Mouse (Mus musculus): ENCODE measurements around the gene Mmp14. TPM values are rescaled to one million over a fixed set of nuclear protein-coding genes. Genes with fewer than 3 reads are reported as not detected.

The Mmp14 gene
- total RNA-seq, 2 experiments from 2014 or later = 18.3 to 20.0 TPM

DNA sequence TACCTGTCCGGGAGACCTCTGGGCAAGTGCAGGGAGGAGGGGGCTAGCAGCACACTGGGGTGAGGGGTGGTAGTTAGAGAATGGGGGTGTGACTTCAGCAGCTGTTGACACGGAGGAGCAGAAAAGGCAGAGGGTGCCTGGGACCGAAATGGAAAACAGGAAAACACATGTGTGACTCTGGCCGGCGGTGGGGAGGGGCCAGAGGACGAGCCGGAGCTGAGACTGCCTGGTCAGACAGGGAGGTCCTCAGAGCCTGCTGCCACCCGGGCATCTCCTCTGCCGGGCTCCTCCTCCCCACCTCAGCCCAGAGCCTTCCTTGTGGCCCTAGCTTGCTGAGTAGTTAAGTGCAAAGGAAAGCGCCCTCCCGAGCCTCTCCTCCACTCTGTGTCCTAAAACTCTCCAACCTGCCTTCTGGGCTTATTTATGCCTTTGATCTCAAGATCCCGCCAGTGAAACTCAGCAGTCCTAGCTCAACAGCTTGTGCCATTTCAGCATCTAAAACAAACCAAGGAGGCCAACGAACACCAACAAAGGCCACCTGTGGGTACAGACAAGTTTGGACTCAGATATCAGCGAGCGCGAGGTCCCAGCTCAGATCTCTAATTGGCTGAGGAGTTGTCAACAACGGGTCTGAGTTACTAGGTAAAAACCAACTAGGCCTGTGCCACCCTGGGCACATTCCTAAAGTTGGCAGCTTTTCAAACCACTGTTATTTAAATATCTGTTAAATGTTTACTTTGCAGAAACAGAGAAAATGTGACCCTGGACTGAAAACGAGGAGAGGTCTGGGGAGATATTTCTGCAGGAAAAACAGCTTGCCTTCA, 17.3 kb upstream of the Mmp14 start:
- no peak for DNase-seq

DNA sequence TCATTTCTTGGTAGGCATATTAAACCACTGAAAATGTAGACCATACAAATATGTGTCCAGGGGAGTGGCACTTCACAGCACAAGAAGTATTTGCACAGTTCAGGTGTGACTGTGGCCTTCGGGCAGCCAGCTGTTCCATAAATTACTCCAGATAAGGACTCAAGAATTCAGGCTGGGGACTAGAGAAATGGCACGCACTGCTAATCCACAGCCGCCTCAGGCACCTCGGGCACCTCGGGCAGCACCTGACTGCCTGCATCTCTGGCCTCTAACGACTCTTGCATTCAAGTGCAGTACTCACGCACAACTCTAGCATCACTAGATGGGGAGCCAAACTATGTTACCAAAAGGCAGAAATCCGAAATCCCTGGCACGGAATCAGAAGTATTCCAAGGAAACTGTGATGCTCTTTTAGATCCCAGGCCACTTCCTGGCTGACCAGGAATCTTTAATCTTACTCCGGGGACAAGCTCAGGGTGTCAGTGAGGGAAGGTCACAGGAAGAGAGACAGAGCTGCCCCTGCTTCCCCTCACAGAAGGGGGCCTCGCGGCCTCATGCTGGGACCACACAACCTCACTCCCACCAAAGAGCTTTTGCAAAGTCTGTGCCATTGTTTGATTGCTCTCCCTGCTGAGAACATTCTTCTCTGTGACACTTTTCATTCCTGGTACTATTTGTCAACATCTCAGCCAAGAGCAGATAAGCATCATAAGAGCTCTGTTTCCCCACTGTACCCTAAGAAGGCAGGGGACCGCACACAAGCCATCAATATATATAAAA, 16.0 kb upstream of the Mmp14 start:
- DNase-seq = no peak

DNA sequence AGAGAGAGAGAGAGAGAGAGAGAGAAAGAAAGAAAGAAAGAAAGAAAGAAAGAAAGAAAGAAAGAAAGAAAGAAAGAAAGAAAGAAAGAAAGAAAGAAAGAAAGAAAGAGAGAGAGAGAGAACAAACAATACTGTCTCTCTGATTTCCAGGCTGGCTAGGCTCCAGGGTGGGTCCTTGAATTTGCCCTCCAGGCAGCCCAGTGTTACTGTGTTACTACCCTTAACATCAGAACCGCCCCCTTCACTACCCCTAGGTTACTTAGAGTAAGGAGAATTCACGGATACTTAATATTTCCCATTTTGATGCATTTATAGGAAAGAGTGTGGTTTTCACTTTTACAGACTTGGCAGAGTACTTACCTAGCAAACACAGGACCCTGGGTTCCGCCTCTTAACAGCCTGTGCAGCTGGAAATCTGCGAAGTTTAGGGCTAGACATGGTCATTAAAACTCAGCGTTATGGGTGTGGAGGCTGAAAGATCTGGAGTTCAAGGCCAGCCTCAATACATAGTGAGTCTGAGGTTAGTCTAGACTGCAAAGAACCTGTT, 15.1 kb upstream of the Mmp14 start:
- DNase-seq = no peak

DNA sequence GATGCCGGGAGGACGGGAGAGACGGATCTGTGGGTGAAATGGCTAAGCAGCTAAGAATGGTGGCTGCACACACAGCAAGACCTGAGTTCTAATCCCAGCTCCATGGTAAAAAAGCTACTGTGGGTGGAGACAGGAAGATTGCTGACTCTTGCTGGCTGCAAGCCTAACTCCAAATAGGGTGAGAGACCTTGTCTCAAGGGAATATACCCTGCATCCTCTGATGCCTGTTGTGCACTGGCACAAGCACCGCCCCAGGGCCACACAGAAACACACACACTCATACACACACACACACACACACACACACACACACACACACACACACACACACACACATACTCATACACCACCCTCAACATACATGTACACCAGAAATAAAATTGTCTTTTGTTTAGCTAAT, 14.6 kb upstream of the Mmp14 start:
- DNase-seq = no peak

DNA sequence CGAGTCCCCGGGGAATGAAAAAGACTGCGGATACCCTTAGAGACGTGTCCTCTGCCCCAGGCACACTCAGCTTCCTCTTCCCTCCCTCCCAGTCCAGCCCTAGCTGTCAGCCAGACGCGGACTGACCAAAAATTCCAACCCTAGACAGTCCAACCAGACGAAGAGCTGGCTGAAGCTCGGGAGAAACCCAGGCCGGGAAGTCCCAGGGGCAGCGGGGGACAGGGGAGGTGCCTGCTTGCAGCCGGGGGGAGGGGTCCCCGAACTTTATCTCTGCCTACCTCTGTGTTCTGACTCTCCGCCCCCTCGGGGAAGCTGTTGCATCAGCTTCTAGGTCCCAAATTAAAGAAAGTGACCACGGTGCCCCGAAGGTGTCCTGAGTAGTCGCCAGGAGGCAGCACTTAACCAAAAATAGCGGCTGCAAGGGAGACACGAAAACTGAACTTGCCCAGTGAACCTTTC, 13.8 kb upstream of the Mmp14 start, which contains the start of gene Slc7a7:
TSS of gene Slc7a7 (minus strand) at position 158 of the 459 bp plus-strand sequence.
- no peak for DNase-seq

DNA sequence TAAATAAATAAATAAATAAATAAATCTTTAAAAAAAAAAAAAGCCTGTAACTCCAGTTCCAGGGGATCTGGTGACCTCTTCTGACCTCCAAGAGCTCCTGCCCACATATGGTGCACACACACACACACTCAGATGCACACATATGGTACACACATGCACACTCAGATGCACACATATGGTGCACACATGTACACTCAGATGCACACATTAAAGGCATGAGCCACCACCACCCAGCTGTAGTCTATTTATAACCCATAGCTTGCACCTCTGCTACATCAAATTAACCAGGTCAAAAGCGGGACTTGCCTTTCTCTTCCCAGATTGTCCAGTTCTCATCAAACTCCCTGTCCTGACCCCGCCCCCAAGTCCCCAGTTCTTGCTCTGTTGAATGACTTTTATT, 10.4 kb upstream of the Mmp14 start:
- no peak for DNase-seq

DNA sequence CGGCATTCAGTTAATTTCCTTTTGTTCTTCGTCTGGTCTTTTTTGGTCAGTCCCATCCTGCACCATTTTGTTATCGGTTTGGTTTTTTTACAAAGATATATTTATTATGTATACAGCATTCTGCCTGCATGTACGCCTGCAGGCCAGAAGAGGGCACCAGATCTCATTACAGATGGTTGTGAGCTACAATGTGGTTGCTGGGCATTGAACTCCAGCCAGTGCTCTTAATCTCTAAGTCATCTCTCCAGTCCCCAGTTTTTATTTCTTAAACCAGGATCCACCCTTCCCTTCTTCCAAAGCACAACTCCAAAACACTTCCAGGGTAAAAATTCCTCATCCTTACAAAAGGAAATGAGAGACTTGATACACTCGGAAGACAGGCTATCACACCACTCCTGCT, 8.0 kb upstream of the Mmp14 start:
- DNase-seq = no peak

DNA sequence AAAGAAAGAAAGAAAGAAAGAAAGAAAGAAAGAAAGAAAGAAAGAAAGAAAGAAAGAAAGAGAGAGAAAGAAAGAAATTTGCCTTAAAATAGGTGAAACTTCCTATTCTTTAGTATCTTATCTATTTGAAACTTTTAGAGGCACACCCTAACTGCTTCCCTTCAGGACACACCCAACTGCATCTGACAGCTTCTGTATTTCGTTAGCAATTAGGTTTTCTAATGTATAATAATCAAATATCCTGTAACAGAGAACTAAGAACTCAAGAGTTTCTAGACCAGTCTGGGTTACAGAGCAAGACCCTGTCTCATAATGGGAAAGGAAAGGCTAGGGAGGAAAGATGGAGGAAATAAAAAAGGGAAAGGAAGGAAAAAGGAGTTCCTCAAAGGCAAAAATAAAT, 6.8 kb upstream of the Mmp14 start:
- no peak for DNase-seq

DNA sequence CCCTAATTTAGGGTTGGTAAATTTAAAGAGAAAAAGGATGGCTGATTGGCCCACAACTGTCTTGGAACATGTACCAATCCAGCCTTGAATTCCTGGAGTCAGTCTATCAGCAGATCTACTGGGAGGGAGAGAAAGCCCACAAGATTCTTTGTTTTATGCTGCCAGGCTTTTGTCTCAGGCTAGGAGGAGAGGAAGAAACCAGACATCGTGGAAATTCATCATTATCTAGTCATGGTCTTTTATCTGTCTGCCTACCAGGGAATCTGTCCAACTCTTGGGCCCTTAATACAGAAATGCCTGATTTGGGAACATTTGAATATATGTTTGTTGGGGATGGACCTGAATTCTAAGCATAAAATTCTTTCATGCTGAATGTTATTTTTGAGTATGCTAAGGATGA, 5.9 kb upstream of the Mmp14 start:
- DNase-seq = no peak

DNA sequence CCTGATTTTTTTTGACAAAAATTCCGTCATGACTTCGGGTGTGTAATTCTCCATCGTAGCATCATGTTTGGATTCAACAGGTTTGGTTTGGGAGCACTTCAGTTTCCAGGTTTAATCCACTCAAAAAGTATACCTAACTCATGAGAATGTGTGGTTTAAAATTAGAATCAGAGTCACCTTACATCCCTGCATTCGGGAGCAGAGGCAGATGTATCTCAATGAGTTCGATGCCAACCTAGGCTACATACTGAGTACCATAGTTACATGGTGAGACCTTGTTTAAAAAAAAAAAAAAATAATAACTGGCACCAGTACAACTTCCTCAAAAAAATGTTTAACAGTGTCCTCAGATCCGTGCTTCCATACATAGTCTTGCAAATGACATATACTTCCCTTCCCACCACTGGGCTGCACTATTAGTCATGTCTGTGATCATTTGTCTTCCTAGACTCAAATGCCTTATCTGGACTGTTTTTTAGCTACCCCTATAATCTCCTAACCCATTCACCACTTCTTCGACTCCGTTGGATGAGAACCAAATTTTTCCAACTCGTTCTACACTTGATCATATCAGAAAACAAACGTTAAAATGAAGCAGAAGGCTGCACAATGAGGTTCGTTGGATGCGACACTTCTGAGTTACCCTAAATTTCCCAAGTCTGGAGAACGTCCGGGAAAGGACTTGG, 5.3 kb upstream of the Mmp14 start:
- no peak for DNase-seq

DNA sequence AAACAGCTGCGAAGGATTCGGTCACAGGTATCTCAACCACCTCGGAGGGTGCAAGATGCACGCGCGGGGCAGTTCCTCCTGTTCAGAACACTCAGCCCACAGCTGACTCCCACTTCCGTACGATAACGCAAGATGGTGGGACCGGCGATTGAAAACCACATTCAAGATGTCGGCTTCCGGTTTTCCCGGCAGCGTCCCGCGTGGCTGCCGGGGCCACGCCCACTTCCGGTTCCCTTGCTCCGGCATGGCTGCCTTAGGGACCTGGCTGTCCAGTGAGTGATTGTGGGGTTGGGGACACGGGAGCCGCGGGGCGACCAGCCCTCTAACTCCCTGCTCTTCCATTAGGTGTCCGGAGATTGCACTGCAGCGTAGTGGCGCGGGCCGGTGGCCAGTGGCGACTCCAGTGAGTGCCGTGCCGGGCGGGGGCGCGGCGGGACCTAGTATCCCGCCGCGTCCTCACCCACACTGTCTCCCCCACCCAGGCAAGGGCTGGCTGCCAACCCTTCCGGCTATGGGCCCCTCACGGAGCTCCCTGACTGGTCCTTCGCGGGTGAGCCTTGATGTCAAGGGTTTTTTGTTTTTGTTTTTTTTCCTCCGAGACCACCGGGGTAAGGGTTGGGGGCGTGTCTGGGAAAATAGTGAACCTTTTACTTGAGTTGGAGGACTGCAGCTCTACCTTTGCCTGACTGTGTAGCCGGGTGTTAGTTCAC, 4.6 kb upstream of the Mmp14 start, which contains the start of gene Mrpl52:
TSS of gene Mrpl52 (plus strand) at position 221 of the 710 bp plus-strand sequence.
- DNase-seq = peak; percentile 90 to 93

DNA sequence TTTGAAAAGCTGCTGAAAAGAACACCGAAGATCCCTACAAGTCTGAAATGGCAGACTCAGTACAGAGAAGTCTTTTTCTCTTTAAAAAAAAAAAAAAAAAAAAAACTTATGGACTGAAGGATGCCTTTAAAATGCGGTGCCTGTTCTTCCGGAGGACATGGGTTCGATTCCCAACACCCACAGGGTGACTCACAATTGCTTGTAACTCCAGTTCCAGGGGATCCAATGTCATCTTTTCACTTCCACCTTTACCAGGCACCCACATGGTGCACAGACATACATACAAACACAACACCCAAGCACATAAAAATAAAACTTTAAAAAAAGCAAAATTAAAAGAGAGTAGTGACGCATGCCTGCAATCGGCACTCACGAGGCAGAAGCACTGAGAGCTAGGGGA, 3.7 kb upstream of the Mmp14 start:
- no peak for DNase-seq

DNA sequence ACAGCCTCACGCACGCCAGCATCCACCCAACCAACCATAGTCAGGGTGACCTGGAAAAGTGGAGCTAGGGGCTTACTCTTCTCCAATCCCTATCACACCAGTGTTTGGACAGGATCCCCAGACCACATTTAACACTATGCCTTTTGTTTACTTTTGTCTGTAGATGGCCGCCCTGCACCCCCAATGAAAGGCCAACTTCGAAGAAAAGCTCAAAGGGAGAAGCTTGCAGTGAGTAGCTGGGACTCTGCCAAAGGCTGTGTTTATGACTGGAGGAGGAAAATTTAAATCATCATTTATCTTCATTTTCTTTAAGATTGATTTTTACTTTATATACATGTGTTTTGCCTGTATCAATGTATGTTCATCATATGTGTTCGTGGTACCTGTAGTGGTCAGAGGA, 3.0 kb upstream of the Mmp14 start:
- no peak for DNase-seq

DNA sequence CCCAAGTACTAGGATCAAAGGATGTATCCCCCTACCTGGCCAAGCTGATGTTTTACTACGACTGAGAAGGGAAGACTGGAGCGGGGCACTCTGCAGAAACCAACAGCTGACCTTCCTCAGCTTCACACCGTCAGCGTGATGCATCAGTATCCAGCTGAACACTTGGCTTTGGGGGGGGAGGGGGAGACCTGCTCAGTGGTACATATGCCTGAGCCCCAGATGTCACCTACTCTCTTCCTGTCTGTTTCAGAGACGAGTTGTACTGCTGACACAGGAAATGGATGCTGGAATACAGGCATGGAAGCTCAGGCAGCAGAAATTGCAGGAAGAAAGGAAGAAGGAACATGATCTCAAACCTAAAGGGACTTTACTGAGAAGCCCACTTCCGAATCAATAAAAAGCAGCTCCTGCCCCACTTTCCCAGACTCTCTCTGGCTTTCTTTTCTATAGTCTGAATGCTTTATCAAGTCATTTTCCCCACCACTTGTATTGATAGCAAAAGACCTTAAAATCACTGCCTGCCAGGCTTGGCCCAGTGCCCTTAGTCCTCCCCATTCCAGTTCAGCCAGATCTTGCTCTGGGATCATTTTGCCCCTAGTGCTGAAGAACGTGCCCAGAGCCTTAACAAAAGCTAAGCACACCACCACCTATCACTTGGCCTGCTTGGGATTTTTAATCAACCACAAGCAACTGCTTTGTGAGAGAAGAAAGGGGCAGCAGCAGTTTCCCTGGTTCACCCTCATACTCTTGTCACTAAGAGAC, 1.9 kb upstream of the Mmp14 start:
- no peak for DNase-seq

DNA sequence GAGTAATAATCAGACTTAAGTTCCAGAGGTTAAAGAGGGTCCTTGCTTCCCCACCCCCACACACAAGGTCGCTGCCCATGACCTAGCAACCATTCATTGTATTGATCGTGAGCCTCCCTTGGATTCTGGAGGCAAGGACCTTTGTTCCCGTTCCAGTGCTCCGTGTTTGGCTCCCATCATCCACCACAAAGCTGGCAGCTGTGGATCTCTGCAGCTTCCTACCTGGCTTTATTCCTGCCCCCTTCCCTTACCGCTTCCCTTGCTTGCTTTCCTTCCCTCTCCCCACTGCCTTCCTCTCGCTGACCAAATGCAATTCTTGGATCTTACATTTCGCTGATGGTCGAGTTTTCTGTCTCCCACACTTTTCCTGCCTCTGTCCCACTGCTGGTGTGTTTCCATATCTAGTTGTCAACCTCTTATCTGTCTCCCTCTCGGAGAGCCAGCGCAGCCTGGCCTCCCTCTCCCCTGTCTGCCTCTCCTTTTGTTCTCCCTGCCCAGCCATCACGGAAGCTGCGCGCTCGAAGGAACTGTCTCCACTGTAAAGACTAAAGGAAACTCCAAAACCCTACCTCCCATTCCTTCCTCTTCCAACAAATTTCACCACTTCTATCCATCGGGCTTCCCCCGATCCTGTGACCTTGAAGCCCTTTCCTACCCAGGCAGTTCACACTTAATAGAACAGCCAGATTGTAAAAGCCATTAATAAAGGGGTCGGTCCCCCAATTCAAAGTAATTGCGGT, 836 bp upstream of the Mmp14 start:
- DNase-seq = no peak

DNA sequence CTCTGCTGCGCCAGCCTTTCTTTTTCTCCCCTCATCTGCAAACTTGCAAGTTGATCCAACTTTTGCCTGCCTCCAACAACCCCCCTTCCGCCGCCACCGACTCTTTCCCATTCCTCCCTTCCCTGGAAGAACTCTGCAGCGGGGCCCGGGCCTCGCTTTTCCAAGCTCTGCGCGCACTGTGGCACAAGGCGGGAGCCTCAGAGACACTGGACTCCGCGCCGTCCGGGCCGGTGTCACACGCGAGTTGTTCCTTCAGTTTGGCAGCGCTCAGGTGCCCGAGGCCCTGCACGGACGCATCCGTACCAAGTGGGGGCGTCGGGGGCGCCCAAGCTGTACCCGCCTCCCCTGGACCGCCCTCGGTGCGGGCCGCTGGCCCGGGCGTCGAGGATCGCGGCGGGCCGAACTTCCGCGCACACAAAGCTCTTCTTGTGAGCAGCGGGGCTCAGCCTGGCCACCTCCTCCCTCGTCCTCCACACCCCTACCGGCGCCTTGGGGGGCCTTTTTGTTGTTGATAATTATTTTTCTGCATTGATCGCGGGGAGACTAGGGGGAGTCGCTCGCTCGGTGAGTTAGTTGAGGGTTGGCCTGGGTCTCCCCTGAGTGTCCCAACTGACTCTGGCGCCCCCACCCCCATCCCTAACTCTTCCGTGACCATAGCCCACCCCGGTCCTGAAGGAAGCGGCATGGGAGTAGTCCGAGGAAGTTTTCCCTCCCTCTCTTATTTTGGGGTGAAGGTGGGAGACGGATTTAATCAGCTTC, 845 bp downstream of the Mmp14 start:
- DNase-seq = no peak

DNA sequence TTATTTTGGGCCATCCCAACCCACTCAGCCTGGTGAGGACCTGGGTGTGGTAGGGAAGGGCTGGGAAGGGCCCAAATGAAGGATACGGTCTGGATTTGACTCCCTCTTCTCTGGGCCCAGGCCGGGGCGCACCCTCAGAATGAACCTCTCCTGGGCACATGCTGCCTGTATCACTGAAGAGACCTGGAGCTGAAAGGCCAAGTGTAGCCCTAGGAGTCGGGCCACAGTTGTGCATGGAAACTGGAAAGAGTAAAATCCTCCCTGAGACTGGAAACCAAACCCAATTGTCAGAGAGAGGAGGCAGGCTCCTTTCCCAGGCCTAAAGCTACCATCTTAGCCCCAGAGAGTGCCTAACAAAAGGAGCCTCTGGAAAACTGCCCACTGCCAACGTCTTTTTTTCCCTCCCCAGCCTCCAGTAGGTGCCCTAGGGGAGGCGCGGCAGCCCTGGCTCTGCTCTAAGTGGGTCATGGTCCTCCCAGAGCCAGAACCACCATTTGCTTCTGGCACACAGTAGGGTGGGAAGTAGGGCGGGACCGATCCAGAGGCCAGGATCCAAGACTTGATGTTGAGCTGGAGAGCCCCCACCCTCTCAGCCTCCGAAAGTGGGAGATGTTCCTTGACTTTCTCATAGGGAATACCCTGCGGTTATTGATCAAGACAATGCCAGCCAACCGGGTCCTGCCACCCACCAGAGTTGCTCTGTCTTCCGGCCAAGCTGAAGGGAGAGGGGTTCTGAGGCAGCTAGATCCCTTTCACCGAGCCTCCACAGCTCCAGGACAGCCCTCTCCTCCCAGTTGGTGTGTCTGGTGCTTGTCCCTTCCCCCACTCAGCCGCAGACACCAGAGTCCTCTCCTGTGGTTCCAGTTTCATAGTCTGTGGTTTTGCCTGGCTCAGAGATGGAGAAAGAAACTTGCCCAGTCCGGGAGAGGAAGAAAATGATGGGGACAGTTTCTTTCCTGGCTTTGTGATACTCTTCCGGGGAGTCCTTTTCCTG, 1.7 kb downstream of the Mmp14 start:
- DNase-seq = no peak

DNA sequence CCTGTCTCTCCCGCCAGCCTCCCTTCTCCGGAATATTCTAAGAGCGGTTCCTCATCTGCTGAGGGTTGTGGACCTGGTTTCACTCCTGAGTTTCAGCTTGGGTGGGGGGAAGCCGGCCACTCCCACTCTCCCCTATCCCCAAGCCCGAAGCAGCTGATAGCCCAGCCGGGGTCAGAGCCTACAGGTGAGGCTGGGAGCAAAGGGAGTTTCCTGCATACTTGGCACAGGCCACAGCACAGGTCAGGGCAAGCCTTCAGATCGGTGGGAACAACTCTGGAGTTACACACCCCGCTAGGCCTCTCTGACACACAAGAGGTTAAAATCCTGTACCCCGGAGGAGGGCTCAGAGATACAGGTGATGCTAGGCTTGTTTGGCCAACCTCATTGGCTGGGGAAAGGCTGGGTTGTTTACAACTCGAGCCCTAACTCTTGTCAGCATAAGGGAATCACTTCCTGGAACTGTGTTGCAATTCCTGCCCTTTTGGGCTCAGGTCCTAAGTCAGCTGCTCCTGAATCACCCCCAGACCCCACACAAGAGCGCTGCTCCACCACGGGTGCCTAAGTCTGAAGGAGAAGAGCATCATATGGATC, 2.6 kb downstream of the Mmp14 start:
- DNase-seq = no peak
